Mouse (Mus musculus) right cerebral cortex, postnatal 10 days (tissue): ENCODE results near the gene Zfhx3.

Experiments used
- DNase-seq, 2 experiments: peaks; one replicate each; pipeline ENCODE4 v3.0.0; 2021; ENCODE audit warnings: low spot score in 2 of 2

Zfhx3 gene

DNA sequence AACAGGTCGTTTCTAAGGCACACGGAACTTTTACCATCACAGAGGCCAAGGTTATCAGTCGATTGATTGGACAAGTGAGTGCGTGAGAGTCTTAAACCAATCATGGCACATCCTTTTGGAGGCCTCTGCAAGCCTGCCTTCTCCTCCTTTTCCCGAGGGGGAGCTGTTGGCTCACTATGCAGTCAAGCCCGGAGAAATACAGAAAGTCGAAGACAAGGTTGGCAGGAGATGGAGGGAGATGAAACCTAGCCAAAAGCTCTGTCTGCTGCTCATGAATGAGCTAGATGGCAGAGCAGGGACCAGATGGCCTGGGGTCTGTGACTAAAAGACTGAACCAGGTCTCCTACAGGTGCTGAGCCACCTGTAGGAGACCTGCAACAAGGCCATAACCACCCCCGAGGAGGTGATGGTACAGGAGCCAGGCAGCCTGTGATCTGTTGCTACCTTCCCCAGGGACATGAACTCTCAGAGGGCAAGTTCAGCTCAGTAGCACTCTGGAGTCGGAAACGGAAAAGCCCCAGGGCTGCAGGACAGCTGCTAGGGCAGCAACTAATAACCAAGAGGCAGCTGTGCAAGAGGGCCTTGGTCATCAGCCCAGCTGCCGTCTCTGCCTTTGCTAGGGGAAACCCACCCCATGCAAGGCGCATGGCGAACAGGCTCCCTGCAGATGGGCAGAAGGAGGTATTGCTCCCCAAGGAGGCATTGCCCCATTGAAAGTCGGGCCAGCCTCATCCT is 848.3 kb downstream of the Zfhx3 start:
- peak; percentile 86 for DNase-seq

DNA sequence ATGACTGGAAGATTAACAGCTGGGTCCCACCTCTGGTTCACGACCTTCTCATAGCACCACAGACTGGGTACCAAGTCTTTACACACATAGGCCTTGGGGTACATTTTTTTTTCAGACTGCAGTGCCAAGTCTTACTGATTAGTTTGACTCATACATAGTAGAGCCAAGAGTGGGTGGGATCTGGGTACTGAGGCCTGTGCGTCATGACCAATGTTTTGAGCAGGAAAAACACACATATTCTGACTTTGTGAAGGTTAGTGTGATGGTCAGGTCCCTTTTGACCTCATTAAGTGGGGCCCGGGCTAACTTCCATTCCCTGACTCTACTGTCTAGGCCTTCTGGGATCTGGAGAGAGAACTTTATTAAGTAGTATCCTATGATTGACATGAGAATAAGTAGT is 853.6 kb downstream of the Zfhx3 start:
- no peak for DNase-seq

DNA sequence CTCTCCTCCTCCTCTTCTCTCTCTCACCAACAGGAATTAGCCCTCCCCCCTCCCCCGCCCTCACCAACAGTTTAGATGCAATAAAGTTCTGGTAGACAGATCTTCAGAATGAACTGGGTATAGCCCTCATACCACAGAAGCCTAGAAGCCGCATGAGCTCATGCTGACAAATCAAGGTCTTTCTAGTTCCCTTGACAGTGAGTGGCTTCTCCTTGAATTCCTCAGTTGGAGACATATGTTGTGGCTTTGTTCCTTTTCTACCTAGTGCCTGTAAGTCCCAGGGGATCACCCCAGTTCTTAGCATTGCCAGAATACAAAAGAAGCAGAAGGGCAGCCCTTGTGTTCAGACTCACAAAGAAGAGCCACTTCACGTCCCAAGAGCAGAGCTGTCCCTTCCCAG is 854.4 kb downstream of the Zfhx3 start:
- DNase-seq, result no peak

DNA sequence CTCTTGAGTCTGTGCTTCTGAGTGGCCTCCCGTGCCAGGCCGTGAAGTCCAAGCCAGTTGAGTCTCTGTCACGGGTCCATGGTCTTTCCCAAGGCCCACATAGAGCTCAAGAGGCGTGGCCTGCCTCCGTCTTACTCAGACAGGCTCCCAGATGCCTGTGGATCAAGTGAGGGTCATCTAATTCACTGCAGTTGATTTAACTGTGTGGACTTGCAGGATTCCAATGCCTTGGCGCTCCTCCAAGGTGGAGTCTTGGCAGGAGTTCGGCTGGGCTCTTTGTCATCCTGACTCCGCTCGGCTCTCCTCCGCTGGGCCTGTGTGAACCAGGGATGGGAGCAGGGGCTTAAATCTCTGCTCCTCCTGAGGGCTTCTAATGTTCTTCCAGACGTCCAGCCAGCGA is 855.6 kb downstream of the Zfhx3 start:
- peak; percentile 71 to 77 for DNase-seq

DNA sequence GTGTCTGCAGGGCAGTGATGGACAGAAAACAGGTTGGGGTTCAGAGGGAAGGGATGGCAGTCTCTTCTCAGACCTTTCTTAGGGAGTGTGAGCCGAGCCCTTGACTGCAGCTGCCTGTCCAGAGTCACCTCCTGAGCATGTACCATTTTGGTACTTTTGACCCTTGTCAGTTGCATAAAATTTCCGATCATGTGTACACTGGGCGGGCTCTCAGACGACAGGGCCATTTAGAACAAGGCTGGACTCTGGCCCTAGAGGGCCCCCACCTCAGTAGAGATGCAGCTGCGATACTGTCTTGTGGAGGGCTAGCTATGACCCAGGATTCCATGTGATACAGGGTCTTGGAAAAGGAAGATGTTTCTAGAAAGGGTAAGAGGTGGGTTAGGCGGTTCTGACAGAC is 856.8 kb downstream of the Zfhx3 start:
- DNase-seq, result no peak

DNA sequence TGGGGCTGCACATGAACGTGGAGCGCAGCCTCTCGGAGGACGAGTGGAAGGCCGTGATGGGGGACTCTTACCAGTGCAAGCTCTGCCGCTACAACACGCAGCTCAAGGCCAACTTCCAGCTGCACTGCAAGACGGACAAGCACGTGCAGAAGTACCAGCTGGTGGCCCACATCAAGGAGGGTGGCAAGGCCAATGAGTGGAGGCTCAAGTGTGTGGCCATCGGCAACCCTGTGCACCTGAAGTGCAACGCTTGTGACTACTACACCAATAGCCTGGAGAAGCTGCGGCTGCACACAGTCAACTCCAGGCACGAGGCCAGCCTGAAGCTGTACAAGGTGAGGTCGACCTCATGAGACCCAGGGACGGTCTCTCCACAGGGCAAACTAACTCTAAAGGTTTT is 857.9 kb downstream of the Zfhx3 start:
- DNase-seq, result no peak

DNA sequence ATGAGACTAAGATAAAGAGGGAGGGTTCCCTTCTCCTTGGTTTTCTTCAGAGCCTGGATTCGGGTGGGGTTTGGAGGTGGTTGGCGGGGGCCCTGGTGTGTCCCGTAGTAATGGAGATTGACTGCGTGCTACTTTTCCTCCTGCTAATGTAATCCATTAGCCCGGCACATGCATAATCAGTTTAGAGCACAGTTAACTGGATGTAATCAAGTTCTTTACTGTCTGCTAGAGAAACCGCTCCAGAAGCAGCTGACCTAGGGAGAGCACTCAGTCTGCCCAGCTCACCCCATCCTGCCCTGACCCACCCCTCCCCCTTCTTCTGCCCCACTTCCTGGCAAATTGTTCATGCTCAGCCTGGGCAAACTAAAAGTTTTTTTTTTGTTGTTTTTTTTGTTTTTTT is 860.6 kb downstream of the Zfhx3 start:
- DNase-seq, result no peak

DNA sequence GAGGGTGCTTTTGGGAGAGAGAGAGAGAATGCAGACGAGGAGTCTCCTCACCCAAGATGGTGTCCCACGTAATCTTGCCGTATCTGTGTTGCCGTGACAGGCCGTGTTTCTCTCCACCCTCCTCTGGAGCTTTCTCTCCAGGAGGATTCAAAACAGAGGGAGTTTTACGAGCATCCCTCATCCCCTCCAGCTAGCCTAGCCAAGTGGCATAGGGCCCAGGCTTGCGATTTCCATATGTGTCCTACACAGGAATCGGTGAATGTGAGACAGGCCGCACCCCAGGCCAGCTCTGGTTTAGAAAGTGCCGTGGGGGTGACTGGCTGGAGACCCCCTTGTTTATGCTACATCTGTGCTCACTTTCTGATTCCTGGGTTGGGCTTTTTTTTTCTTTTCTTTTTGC is 869.2 kb downstream of the Zfhx3 start:
- DNase-seq, result peak in 1 of 2 experiments; percentile 37

DNA sequence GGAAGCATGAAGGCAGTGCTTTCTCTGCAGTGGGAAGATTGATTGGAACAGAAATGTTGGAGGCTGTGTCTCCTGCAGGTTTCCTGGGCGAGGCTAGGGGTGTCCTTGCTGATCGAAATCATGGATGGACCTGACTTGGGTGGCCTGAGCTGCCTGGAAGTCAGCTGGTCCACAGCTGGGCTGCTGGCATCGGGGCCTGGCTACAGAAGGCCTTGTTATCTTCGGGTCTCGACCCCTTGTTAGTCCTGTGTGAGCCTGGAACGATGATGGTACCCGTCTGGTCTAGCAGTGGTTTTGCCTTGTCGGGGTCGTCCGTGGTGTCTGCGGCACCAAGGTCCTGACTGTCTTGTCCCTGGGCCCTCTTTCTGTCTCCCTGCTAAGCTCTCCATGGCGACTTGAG is 870.9 kb downstream of the Zfhx3 start:
- DNase-seq, result no peak

DNA sequence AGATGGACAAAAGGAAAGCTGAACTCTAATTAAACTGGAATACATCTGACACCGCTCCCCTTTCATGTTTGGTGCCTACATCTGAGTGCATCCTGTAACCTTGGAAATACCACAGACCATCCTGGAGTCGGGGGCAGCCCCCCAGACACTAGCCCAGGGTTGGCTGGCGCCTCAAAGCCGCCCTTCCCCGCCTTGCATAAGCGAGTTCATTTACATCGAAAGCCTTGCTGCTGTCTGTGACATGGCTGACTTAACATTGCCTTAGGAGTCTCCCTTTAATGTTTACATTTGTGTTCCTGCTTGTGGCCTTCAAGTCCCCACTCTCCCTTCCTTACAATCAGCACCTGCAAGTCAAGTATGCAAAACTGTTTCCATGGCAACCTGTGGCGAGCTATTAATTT is 876.8 kb downstream of the Zfhx3 start:
- no peak for DNase-seq

DNA sequence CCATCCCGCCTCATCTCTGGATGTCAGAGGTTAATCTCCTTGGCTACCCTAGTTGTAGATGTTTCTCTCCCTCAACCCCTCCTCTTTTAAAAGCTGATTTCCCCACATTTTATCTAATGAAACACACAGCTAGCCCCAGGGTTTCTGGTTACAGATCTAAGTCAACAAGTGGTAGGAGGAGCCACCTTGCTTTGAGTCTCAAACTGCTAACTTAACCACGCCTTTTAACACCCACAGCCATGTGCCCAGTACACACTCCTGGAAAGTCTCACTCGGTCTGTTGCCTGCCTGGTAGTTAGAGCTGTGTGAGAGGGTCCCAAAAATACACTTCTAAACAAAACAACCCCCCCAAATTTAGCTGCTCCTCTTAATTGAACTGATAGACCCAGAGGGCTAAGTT is 877.4 kb downstream of the Zfhx3 start:
- DNase-seq, result no peak

DNA sequence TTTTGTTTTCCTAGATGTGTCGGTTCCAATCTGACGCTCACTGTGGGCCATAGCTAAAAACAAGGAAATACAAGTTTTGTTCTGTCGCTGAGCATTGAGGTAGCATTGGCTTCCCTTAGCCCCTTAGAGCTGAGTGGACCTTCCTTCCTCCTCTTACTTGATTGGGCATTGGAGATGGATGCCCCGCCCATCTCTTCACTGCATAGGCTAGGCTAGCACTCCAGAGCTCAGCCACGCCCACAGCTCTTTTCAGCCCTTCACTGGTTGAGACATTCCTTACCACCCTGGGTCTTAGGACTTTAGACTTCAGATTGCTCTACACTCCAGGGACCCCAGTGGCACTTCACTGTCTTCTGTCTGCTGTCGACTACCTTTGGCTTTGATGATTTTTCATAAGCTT is 878.2 kb downstream of the Zfhx3 start:
- DNase-seq, result peak in 1 of 2 experiments; percentile 40

DNA sequence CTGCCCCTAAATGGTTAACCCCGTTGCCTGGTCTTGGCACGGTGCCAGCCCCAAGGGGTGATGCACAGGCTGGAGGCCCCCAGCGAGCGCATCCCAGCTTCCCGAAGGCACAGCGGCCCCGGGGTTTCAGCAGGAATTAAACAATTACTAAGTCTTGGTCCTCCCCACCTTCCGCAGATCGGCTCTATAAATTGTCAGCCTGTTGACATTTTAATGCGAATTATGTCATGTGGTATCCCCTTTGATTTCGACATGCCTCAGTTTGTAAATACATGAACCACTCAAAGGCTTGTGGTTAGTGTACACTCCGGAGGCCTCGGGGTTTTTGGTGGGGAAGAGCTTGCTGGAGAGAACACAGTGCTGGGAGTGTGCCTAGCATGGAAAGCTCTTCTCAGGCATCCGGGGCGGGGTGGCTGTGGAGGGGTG is 880.4 kb downstream of the Zfhx3 start:
- DNase-seq, result no peak

DNA sequence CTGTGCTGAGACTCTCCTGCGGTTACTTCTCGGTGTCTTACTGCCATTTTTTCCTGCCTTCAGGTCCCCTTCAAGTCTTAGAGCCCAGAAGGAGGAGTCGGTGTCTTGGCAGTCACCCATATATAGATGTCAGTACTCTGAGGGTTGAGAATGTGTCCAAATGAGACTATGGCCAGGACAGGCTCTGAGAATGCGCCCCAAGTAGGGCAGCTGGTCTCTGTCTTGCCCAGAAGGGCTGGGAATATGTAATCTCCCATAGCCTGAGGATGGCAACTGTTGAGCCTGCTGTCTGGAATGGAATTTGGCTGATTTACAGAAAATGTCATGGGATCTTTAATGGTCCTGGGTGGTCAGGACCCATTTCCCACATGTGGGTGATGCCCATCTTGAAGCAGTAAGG is 881.6 kb downstream of the Zfhx3 start:
- no peak for DNase-seq

DNA sequence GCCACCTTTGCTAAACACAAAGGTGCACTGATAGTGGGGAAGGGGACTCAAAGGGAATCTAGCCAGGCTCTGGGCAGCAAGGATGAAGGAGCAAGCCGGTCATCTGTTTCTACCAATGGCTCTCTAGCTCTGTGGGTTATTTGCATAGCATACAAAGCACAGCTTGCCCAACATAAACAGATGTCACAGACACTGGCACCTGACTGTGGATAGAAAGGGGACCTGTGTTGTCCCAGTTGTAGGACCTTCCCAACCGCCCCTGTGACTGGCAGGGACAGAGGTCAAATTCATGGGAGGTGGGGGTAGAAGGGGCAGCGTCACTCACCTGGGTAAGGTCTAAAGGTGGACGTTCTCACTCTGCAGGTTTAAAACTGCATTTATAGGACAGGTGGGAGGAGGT is 884.0 kb downstream of the Zfhx3 start:
- DNase-seq, result no peak

DNA sequence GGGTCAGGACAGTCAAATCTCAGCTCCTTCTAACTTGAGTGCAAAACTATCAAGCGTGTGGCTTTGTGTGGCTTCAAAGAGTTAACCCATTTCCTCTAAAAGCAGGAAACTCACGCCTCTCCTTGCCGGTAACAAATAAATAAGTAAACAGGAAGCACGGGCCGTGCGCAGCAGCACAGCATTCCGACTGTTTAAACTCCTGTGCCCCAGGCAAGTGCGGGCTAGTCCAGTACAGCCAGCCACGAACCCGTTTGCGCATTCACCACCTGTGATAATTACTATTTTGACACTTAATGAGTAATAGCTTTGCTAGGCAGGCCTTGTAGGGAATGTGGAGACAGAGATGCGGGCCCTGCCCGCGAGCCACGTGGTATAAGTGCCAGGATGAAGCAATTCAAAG is 885.0 kb downstream of the Zfhx3 start:
- no peak for DNase-seq

DNA sequence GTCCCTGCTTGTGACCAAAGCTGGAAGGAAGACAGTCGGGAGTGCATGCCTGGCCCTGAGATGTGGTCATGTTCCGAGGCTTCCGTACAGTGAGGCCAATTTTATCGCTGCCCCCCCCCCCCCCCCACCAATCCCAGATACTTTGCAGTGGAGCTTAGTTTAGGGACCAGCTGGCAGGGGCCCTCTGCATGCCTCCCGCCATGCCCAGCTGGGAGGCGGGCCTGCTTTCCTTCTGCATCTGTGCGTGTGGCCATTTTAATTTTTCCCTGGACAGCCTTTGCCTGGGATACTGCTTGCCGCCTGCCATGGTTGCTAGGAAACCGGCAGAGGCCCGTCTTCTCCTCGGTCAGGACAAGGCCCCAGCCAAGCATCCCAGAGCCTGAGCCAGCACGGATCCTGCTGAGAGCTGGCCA is 886.9 kb downstream of the Zfhx3 start:
- peak; percentile 74 to 77 for DNase-seq

DNA sequence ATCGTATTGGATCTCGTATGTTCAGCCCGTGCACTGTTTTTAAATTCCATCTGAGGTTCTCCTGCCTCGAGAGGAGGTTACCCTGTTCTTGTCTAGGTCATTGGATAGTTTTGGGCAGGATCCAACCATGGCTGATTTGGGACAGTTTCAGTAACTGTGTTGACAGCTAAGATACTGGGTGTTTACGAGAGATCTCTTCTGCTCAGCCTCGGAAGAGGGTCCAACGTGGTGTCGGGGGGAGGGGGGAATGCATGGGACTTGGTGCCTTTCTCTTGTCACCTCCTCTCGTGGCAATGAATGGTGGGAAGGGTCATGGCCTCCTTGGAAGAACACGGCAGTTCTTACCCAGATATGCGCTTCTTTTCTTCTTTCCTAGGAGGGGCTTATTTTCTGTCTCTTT is 892.7 kb downstream of the Zfhx3 start:
- no peak for DNase-seq

DNA sequence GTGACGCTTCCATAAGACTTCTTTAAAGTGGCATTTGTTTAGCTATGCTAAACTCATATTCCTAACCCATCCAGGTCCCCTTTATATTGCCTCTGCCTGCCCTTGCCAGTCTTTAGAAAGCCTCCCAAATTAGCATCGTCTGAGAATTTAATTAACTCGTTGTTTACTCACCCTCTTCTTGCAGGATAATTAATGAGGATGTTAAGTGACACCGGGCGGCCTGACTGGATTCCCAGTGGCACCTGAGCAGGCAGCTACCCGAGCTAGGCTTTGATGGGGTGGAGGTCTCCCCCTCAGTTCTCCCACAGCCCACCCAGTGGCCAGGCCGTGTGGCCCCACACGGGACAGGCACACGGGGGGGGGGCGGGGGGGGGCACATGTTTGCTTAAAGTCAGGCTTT is 895.3 kb downstream of the Zfhx3 start:
- no peak for DNase-seq

DNA sequence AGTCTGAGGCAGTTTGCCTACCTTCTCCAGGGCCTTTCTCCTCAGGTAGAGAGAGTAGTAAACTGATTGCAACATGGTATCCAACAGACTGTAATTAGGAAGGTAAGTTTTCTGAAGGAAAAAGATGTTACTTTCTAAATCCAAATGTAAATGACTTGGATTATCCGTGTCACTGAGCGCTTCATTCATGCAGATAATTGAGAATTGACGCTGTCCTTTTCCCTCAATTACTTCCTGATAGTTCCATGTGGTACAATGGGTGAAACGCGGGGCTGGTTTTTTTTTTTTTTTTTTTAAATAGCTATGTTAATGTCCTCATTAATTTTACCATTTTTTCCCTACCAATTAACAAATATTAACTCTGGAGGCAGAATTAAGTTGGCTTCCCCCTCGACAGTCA is 896.3 kb downstream of the Zfhx3 start:
- no peak for DNase-seq

DNA sequence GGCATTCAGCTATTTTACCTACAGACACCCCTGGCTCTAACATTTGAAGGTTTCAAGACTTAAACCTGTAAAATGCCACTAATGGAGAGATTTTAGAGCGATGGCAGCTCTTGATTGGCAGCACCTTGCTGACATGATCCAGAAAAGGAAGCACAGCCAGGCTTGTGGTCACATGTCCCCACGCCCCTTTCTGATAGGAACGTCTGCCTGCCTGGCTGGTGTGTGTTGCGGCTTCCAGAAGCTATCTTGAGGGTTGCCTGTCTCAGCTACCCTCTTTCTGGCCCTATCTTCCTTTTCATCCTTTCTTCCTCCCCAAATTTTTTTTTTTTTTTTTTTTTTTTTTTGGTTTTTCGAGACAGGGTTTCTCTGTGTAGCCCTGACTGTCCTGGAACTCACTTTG is 899.9 kb downstream of the Zfhx3 start:
- no peak for DNase-seq

DNA sequence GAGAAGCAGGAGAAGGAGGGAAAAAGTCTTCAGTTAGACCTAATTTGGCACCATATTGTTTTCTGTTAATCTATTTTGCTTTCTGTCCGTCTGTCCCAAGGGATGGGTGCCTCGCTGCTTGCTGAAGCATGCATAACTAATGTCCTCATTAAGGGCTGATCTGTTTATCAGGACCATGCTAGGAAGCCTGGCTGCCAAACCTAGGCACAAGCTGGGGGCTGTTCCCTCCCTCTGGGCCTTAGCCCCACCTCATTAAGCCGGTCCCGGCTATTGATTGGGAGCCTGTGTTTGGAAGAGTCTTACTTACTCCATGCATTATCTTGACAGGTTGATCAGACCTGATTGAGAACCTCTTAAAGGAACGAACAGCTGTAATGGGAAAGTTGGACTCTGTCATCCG is 903.7 kb downstream of the Zfhx3 start:
- DNase-seq, result no peak

DNA sequence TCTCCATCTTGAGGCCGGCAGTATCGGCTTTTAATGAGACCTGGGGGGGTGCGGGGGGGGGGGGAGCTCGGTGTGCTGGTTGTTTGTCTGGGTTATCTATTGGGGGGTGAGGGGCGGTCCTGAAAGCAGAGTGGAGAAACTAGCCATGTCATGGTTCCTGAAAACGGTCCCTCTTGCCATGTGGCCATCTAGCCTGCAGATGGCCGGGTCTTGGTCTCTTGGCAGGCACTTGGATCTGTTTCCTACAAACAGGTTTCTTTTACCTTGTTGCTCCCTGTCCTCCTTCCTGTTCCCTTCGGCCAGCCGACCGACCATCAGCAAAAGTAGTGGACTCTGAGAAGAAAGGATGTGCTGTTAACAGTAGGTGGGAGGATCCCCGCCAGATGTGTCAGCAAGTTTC is 904.4 kb downstream of the Zfhx3 start:
- no peak for DNase-seq

DNA sequence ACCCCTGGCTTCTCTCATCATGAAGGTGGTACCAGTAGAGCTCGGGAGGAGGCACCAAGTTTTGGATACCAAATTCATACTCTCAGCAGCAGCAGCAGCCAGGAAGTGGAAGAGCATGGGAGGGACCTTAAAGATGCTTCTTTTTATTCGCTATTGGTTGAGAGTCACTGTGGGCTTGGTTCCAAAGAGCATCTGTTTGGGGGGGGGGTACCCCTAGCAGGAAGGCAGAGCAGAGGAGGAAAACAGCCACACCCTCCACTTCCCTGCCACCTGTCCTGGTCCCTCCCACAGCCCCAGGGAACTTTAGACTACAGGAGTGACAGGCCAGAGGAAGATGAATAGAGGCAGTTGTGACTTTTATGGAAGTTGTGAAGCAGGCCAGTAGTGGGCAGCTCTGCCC is 904.9 kb downstream of the Zfhx3 start:
- no peak for DNase-seq
